Mouse (Mus musculus) cerebellum, adult 11 months (tissue): ENCODE data around the gene N4bp1.

Experiments used
- DNase-seq: peaks from one replicate; pipeline ENCODE4 v3.0.0; 2022

The N4bp1 gene

GRCm38 (mm10) chr8:86884489-86885463, at the start of gene N4bp1:
Gene N4bp1, minus strand, starts transcription at chr8:86885258.
- DNase-seq: peak; percentile 94

GRCm38 (mm10) chr8:86934841-86935240, 49.8 kb upstream of the N4bp1 start:
- no peak for DNase-seq

DNA sequence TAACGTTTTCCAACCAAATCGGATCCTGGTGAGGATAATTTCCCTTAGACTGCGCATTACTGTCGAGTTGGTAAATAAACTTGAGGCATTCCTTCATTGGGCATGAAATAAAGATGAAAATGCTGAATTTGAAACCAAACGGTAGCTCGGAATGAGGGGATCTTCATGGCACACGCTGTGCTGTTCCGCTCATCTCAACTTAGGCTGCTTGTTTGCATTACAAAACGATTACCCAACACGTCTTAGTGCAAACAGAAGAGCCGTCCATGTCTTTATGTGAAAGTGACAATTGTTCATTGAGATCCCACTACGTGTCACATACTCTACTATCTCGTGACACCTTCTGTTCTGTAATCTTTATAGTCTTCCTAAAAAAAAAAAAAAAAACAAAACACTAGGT, 49.3 kb upstream of the N4bp1 start:
- DNase-seq: no peak

DNA sequence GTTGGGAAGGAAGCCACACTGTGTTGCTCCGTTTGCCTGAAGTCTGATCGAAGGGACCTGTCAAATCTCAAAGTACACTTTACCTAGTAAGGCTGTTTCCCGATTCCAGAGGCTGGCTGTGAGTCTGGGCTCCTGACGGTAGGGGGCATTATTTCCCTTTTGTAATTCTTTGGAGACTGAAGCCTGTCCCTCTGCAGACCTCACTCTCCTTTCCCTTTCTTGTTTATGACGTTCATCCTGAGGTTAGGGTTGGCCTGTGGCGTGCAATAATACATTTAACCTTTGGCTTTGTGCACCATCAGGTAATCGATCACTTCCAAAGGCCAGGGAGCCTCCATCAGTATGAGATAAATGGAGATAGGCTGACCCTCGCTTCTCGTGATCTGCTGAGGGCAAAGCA, 48.8 kb upstream of the N4bp1 start:
- DNase-seq: peak; percentile 72

GRCm38 (mm10) chr8:86926237-86926636, 41.2 kb upstream of the N4bp1 start:
- no peak for DNase-seq

GRCm38 (mm10) chr8:86923219-86923835, 38.3 kb upstream of the N4bp1 start:
- DNase-seq: peak; percentile 37

GRCm38 (mm10) chr8:86922673-86923072, 37.6 kb upstream of the N4bp1 start:
- DNase-seq: no peak

DNA sequence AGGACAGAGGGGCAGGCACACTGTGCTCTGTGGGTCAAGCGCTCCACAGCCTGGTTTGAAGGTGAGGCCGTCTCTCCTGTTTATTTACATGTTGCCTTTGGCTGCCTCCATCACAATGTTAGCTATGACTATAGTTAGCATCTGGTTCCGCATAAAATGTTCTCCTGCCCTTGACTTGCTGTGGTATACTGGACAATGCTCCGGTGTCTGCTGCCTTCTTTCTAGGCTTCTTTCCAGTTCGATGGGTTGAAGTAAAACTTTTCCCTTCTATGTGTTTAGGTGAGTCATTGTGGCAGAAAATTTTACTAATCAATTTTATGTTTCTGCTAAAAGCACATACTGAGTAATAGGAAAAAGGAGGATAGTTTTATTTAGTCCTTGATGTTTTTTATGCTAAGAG, 37.1 kb upstream of the N4bp1 start:
- DNase-seq: no peak

- DNase-seq: no peak
Measured at GRCm38 (mm10) chr8:86920996-86921395, 35.9 kb upstream of the N4bp1 start.

DNA sequence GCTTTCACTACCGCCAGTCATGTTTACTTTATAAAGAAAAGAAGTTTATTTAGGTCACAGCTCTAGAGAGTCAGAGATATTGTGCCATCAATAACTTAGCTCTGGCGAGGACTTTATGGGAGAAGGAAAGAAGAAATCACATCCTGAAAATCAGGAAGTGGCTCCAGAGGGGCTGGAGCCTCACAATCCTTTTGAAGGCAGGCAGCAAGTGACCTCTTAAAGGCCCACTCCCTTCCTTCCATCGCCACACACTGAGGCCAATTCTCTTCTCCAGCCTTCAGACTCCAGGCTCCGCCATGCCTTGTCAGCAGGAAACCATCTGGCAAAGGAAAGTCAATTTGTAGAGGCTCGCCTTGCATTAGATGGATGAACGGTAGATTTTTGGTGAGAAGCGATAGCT, 35.4 kb upstream of the N4bp1 start:
- DNase-seq: no peak

DNA sequence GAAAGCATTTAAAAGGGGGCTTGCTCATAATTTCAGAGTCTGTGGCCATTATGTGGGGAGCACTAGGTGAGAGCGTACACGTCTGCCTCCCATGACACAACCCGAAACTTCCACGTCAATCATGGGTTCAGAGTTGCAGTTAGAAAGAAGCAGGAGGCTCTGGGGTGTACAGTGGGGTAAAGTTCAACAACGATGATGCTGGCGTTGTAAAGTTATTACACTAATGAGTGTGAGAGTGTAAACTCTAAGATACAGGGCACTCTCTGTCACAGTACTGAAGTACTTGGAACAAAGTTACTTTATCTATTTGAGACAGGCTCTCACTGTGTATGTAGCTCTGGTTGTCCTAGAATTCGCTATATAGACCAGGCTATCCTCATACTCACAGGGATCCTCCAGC, 35.0 kb upstream of the N4bp1 start:
- DNase-seq: no peak

GRCm38 (mm10) chr8:86919262-86919661, 34.2 kb upstream of the N4bp1 start:
- DNase-seq: no peak

DNA sequence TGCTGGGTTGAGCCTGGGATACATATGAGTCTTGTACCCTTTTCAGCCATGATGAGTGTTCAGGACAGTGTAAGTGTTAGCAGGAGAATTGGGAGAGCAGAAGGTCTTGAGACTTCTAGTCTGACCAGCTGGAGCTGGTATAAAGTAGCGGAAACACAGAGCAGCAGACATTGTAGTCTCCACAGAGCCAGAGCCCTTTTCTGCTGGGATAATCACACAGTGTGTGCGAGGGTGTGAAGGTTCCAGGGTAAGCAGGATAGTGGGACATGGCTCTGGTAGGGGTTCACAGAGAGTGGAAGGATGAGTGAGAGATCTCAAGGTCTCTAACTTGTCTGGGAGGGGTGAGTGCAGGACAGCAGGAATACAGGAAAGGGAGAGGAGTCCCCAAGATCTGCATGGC, 33.0 kb upstream of the N4bp1 start:
- no peak for DNase-seq

GRCm38 (mm10) chr8:86917689-86918088, 32.6 kb upstream of the N4bp1 start:
- DNase-seq: no peak

GRCm38 (mm10) chr8:86916369-86916768, 31.3 kb upstream of the N4bp1 start:
- DNase-seq: no peak

- DNase-seq: no peak
Measured at GRCm38 (mm10) chr8:86911136-86911535, 26.1 kb upstream of the N4bp1 start.

DNA sequence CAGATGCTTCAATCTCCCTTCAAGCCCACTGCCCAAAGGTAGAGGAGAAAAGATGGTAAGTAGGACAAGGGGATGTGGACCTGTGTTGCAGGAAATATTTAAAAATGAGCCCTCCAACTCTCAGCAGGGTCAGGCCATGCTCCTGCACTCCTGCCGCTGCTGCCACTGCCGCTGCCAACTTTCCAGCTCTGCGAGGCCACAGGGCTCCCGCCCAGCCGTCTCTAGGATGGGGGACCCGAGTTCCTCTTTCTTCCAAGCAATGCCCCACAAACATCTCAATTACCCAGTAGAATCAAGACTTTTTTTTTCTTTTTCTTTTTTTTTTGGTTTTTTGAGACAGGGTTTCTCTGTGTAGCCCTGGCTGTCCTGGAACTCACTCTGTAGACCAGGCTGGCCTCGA, 25.2 kb upstream of the N4bp1 start:
- no peak for DNase-seq

- peak; percentile 56 for DNase-seq
Measured at GRCm38 (mm10) chr8:86908536-86908935, 23.5 kb upstream of the N4bp1 start.

DNA sequence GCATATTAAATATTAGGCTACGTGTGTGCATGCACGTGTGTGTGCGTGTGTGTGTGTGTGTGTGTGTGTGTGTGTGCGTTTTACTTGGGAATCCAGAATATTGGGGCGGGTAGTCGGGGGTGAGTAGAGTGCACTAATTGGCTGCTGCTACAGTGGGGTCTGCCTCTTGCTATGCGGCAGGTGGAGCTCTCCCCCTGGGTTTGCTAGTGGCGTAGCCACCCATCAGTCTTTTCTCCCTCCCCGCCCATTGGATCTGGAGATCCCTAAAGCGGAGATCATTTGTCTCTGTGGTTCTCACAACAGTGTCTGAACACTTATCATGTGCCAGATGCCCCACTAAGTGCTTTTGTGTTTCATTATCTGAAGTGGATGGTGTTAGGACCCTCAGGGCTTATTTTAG, 19.9 kb upstream of the N4bp1 start:
- DNase-seq: no peak

GRCm38 (mm10) chr8:86903104-86903503, 18.0 kb upstream of the N4bp1 start:
- DNase-seq: peak; percentile 81

DNA sequence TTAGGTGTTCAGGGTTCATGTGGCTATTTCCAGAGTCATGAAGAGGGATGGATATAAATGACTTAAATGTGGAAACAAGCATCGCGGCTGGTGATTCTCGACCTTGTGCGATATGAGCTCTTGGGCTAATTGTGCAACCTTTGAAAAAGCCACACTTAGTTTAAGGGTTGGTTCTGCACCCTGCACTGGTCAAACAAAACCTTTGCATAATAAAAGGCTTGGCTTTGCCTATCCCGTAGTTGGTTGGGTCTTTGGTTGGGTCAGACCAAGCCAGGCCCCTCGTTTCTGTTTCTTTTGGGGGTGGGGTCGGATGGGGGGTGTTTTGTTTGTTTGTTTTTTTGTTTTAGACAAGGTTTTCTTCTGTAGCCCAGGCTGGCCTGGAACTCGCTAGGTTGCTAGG, 17.6 kb upstream of the N4bp1 start:
- DNase-seq: no peak

DNA sequence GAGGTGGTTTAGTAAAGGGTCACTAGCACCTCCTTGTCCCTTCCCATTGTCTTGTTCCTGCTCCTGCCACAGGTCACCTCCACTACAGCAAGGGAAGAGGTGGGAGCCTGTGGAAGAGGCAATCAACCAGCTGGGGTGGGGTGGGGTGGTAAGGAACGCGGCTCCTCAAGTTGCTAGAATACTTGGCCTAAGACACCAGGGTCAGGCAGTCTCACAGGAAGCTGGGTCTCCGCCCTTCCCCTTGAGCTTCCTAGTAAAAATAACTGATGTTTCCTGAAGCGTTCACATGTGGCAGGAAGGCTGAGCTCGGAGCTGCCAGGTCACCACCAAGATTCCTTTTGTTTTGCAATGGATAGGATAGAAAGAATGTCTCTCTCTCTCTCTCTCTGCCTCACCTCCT, 16.9 kb upstream of the N4bp1 start:
- DNase-seq: no peak

- no peak for DNase-seq
Measured at GRCm38 (mm10) chr8:86897726-86898419, 12.8 kb upstream of the N4bp1 start.

DNA sequence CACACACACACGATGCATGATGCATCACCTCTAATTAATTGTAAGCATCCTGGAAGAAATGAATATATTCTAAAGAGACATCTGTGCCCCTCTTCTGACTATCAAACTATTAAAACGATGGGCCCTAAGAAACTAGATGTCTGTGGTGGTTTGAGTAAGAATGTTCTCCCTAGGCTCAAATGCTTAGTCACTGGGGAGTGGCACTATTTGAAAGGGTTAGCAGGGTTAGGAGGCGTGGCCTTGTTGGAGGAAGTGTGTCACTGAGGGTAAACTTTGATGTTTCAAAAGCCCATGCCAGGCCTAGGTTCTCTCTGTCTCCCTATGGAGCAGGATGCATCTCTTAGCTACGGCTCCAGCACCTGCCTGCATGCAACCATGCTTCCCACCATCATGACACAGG, 10.3 kb upstream of the N4bp1 start:
- DNase-seq: no peak
